Mouse (Mus musculus) midbrain, embryonic 14.5 days (tissue): ENCODE results near the gene Sh3pxd2b. TPM values are rescaled to one million over a fixed set of nuclear protein-coding genes. Genes with fewer than 3 reads are reported as not detected.

Source experiments
- ATAC-seq: fragments of 200-750 bp; cut with Nextera tagmentation; 2 replicates; pipeline ENCODE4 v1.8.0; 2017; ENCODE audit warnings: moderate number of reproducible peaks, moderate library complexity; ENCODE audit not compliant: low FRiP score, low TSS enrichment
- DNase-seq: peaks from one replicate; pipeline ENCODE4 v3.0.0-alpha.2; 2015
- H3K27ac ChIP-seq: fragments of 300-500 bp; sonication (generic); replicated peaks from 2 replicates; pipeline ENCODE4 v1.5.1; 2014; ENCODE audit warnings: mild to moderate bottlenecking, low read depth, low read length, moderate library complexity
- H3K27me3 ChIP-seq: fragments of 300-500 bp; sonication (generic); 2 replicates; pipeline ENCODE4 v1.6.1; 2014; ENCODE audit warnings: low read length, control low read depth, mixed read lengths; ENCODE audit not compliant: control insufficient read depth, insufficient read depth
- H3K36me3 ChIP-seq: fragments of 300-500 bp; sonication (generic); 2 replicates; pipeline ENCODE4 v1.6.1; 2014; ENCODE audit warnings: low read length, control low read depth; ENCODE audit not compliant: control insufficient read depth, insufficient read depth
- H3K4me1 ChIP-seq: fragments of 300-500 bp; sonication (generic); 2 replicates; pipeline ENCODE4 v1.6.1; 2014; ENCODE audit warnings: mild to moderate bottlenecking, antibody characterized with exemption, low read length, control low read depth; ENCODE audit not compliant: control insufficient read depth, insufficient read depth
- H3K4me2 ChIP-seq: fragments of 300-500 bp; sonication (generic); 2 replicates; pipeline ENCODE4 v1.6.1; 2014; ENCODE audit warnings: mild to moderate bottlenecking, low read length, moderate library complexity
- H3K4me3 ChIP-seq: fragments of 300-500 bp; sonication (generic); replicated peaks from 2 replicates; pipeline ENCODE4 v1.5.1; 2014; ENCODE audit warnings: low read depth, low read length
- H3K9ac ChIP-seq: fragments of 300-500 bp; sonication (generic); replicated peaks from 2 replicates; pipeline ENCODE4 v1.6.1; 2014; ENCODE audit warnings: mild to moderate bottlenecking, low read length, moderate library complexity
- H3K9me3 ChIP-seq: fragments of 300-500 bp; sonication (generic); 2 replicates; pipeline ENCODE4 v1.6.1; 2016; ENCODE audit warnings: low read length, control low read depth, mixed read lengths; ENCODE audit not compliant: control insufficient read depth
- WGBS: fragments of 180-500 bp; shearing (Covaris S2); extraction: QIAGEN DNeasy Blood & Tissue Kit; methylation state at CpG from one replicate; pipeline ENCODE4 v1.1.7; 2014; 5-methylcytosine and 5-hydroxymethylcytosine counted together
- polyA plus RNA-seq: library from polyadenylated mRNA; unstranded; fragments of >200 nt; fragmentation: Nextera tagmentation; extraction: Ambion mirVana; gene quantifications from 2 replicates; pipeline ENCODE4 v1.2.1, GENCODE M21; 2014

Gene Sh3pxd2b
- polyA plus RNA-seq, 1 experiment from 2014 or later, result 25.4 TPM

DNA sequence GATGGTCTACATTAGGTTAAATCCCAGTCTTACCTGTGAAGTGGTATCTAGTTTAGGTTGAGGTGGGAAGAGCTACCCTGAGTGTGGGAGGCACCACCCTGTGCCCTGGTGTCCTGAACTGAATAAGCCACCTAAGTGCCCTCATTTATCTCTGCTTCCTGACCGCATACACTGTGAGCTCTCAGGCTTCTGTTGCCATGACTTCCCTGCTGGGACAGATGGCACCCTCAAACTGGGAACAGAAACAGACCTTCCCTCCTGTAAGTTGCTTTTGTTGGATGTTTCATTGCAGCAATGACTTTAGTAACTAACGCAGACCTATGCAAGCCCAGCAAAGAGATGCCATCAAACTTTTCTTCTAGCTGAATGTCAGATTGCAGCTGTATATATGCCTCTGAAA lies 14.4 kb upstream of the Sh3pxd2b start:
- ATAC-seq (no peak), DNase-seq (no peak)
- H3K4me1 ChIP-seq, result no peaks in the 10 kb centered on the region
- 90% methylated on average over 2 of the region's 2 CpGs for WGBS
- H3K9me3 ChIP-seq, result peaks cover 6% of the 10 kb centered on the region; the same call in 1 of the 2 replicates
- no peaks in the 10 kb centered on the region for H3K27me3 ChIP-seq
- no peak overlapping the region for H3K27ac ChIP-seq
- H3K4me3 ChIP-seq, result no peak overlapping the region
- no peak overlapping the region for H3K4me2 ChIP-seq
- H3K36me3 ChIP-seq, result no peaks in the 10 kb centered on the region
- H3K9ac ChIP-seq, result no peak overlapping the region

DNA sequence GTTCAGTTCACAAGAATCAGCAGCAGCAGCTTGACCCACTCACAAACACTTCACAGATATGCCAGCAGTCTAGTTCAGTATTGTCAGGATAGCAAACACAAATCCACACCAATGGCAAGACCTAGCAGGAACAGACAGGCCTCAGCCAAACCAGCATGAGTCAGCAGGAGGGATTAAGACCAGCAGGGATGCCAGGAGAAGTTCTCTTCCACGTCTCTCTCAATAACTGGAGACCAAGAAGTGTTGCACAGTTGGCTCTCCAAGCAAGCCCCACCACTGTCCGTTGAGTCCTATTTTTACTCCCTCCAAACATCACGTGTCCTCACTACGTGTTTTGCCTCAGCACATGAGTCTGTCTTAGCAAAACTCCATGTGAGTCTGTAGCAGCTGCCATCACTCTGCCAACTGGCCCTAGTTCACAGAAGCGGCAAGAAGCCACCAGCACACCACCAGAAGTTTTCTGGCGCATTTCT lies 11.1 kb upstream of the Sh3pxd2b start:
- Histone ChIP-seq H3K27me3 (no peaks in the 10 kb centered on the region), H3K4me2 (no peak overlapping the region), H3K9ac (no peak overlapping the region), H3K27ac (no peak overlapping the region), H3K36me3 (no peaks in the 10 kb centered on the region), H3K4me1 (no peaks in the 10 kb centered on the region), H3K9me3 (peaks cover 6% of the 10 kb centered on the region; the same call in 1 of the 2 replicates), H3K4me3 (no peak overlapping the region)
- ATAC-seq (no peak), DNase-seq (no peak)
- 87% methylated on average over 6 of the region's 6 CpGs for WGBS

DNA sequence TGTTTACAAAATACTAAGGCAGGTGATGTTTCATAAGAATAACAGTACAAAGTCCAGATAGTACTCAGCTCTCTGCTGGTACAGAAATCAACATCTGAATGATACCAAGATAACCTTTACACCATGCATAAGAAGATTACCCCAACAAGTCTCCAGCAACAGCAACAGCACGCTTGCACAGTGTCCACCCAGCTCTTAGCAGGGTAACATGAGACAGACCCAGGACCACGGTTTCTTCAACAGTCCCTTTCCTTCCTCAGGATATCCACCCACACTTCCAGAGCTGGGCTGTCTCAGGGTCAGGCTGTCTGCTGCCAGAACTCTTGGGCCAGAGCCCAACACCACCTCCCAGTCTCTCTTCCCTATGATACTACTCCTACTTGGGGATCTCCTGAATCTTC lies 8.5 kb upstream of the Sh3pxd2b start:
- Histone ChIP-seq H3K36me3 (no peaks in the 10 kb centered on the region), H3K4me1 (no peaks in the 10 kb centered on the region), H3K4me3 (no peak overlapping the region), H3K27me3 (no peaks in the 10 kb centered on the region), H3K9ac (no peak overlapping the region), H3K4me2 (no peak overlapping the region), H3K9me3 (peaks cover 6% of the 10 kb centered on the region; the same call in 1 of the 2 replicates), H3K27ac (no peak overlapping the region)
- 83% methylated on average over 2 of the region's 2 CpGs for WGBS
- DNase-seq (no peak), ATAC-seq (no peak)

DNA sequence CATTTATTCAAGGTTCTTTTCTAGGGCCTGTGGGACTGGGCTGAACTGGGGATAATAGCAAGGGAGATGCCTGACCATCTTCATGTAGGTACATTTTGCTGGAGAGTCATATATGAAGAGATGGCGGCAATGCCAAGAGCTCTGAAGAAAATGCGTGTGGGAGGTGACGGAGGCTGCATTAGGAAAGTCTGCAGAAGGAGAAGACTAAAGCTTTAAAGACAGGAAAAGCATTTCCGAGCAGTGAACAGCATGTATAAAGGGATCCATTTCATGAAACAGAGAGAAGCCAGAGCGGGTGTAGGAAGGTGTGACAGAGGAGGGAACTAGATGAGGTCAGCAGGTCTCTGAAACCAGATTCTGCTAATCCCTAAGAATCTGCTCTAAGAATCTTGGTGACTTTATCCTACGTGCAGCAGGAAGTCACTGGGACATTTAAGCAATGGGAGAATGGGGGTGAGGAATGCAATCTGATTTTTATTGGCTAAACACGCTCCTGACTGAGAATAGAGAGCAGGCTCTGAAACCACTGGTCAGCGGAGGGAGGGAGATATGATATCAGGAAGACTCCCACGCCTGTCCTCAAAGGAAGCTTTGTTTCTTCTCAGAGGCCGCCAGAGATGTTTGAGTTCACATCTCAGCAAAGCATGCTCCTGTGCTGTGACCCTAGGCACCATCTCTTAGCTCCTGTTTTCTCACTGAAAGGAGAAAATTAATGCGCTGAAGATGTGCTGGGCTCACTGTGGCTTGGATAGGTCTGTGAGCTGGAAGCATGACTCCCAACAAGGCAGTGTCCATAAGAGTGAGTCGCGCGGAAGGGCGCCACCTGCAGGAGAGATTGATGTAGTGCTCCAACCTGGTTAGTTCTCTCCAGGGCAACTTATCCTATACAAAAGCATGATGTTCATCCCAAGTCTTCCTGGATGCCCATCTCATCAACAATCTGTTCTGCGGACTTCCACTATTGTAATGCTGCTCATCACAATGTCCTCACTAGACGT lies 6.8 kb upstream of the Sh3pxd2b start:
- peak; percentile 72 for DNase-seq
- Histone ChIP-seq H3K9ac (no peak overlapping the region), H3K27ac (no peak overlapping the region), H3K4me2 (no peak overlapping the region), H3K36me3 (no peaks in the 10 kb centered on the region), H3K27me3 (no peaks in the 10 kb centered on the region), H3K9me3 (peaks cover 6% of the 10 kb centered on the region; the same call in 1 of the 2 replicates), H3K4me1 (no peaks in the 10 kb centered on the region), H3K4me3 (no peak overlapping the region)
- ATAC-seq, result no peak
- 45% methylated on average over 17 of the region's 17 CpGs for WGBS

DNA sequence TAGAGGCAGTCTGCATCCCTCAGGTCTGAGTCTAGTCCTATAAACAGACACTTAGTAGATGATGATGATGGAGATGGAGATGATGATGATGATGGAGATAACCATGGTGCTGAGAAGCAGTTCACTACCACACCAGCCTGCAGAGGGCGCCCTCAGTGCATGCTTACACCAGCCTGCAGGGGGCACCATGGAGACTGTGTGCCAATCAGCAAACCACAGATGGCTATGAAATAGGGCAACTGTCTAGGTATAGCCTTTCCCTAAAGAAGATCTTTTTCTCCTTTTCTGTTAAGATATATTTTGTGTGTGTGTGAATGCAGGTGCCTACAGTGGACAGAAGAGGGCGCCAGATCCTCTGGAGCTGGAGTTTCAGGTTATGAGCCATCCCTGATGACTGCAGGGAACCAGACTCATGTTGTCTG lies 4.8 kb upstream of the Sh3pxd2b start:
- WGBS, result 3% methylated on average over 2 of the region's 2 CpGs
- peak; percentile 63 for DNase-seq
- ATAC-seq, result no peak
- H3K4me3 ChIP-seq, result no peak overlapping the region
- no peaks in the 10 kb centered on the region for H3K9me3 ChIP-seq
- H3K9ac ChIP-seq, result no peak overlapping the region
- H3K4me2 ChIP-seq, result no peak overlapping the region
- no peak overlapping the region for H3K27ac ChIP-seq
- H3K4me1 ChIP-seq, result peaks cover 9% of the 10 kb centered on the region
- no peaks in the 10 kb centered on the region for H3K36me3 ChIP-seq
- no peaks in the 10 kb centered on the region for H3K27me3 ChIP-seq

DNA sequence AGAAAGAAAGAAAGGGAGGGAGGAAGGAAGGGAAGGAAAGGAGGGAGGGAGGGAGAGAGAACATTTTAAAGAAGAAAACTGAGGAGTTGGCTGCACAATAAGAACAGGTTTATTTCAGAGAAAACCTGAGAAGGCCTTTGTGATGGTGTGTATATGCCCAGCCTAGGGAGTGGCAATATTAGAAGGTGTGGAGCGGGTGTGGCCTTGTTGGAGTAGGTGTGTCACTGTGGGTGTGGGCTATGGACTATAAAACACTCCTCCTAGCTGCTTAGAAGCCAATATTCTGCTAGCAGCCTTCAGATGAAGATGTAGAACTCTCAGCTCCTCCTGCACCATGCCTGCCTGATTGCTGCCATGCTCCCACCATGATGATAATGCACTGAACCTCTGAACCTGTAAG lies 4.3 kb upstream of the Sh3pxd2b start:
- 94% methylated on average over 1 of the region's 1 CpGs for WGBS
- no peak for DNase-seq
- Histone ChIP-seq H3K36me3 (no peaks in the 10 kb centered on the region), H3K27me3 (no peaks in the 10 kb centered on the region), H3K4me2 (no peak overlapping the region), H3K4me1 (peaks cover 11% of the 10 kb centered on the region), H3K9me3 (no peaks in the 10 kb centered on the region), H3K27ac (no peak overlapping the region), H3K9ac (no peak overlapping the region), H3K4me3 (no peak overlapping the region)
- ATAC-seq, result no peak

DNA sequence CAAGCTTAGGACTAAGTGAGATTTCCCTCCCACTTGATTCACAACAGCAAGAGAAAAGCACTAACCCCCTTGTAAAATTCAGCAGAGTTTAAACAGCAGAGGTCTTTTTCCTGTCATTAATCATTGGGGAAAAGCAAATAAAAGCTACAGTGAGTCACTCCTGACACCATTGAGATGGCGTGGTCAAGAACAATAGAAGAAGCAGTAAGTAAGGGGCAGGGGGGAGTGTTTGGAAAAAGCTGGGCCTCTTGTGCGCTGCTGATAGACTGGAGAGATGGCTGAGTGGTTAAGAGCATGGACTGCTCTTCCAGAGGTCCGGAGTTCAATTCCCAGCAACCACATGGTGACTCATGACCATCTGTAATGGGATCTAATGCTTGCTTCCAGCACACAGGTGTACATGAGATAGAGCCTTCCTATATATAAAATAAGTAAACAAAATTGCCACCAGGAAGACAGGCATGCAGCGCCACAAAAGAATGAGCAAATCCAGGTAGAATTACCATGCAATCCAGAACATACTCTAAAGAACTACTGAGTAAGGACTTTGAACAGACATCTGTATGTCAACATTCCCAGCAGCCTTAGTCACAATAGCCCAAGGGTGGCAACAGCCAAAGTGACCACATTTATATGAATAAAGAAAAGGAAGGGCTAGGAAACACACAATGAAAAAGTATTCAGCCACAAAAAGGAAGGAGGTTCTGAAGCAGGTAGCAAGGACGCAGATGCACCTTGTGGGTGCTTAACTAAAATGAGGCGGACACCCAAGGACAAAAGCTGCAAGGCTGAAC lies 1.9 kb upstream of the Sh3pxd2b start:
- peaks cover 32% of the 10 kb centered on the region for H3K4me1 ChIP-seq
- no peaks in the 10 kb centered on the region for H3K27me3 ChIP-seq
- H3K9ac ChIP-seq, result no peak overlapping the region
- DNase-seq, result no peak
- 80% methylated on average over 6 of the region's 6 CpGs for WGBS
- no peak overlapping the region for H3K4me2 ChIP-seq
- no peak overlapping the region for H3K4me3 ChIP-seq
- no peaks in the 10 kb centered on the region for H3K36me3 ChIP-seq
- no peak for ATAC-seq
- H3K9me3 ChIP-seq, result no peaks in the 10 kb centered on the region
- H3K27ac ChIP-seq, result no peak overlapping the region

DNA sequence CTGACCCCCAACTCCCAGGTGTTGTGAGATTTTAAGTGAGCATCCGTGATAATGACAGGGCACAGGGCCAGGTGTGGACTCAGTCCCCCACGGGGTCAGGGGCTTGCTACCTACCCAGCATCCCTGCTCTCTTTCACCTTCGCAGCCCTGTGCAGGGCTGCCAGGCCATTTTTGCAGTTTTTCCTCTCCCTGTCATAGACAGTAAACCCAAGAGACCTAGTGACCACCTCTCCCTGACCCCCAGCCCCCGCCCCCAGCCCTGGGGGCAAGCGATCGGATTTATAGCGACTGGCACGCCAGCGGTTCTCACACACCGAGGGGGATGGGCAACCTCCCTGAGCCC lies 385 bp upstream of the Sh3pxd2b start:
- H3K4me2 ChIP-seq, result peak overlapping the region; percentile 92
- peaks cover 32% of the 10 kb centered on the region for H3K4me1 ChIP-seq
- no peak for DNase-seq
- whole genome bisulfite sequencing, result 4% methylated on average over 10 of the region's 10 CpGs
- H3K27ac ChIP-seq, result peak overlapping the region; percentile 83
- no peaks in the 10 kb centered on the region for H3K27me3 ChIP-seq
- H3K4me3 ChIP-seq, result peak overlapping the region; percentile 79
- peaks cover 6% of the 10 kb centered on the region for H3K36me3 ChIP-seq
- peak overlapping the region; percentile 82 for H3K9ac ChIP-seq
- ATAC-seq, result peak; percentile 55
- H3K9me3 ChIP-seq, result no peaks in the 10 kb centered on the region
